Mouse (Mus musculus): ENCODE results near the gene S100a16. TPM values are rescaled to one million over a fixed set of nuclear protein-coding genes. Genes with fewer than 3 reads are reported as not detected.

The S100a16 gene
- polyA plus RNA-seq, 1 experiment from 2014 or later = 61.6 TPM

DNA sequence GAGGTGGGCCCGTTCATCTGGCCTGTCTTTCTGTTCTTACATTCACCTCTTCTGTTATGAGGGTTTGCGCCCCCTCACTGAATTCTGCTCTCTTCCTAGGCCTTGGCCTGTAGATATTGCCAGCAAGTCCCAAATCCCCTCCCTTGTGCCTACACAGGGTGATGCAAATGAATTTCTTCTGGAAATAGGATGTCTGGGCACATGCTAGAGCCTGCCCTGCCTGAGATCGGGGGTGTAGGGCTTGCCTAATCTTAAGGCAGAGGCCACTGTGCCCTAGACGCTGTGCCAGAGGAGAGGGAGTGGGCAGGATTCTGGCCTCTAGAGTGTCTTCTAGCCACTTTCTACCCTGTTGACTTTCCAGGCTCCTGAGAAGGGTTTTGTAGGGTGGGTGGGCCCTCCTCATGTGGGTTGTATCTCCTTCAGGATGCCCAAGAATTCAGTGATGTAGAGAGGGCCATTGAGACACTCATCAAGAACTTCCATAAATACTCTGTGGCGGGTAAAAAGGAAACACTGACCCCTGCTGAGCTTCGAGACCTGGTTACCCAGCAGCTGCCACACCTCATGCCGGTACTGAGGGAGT lies 9.7 kb upstream of the S100a16 start:
- H3K4me2 ChIP-seq (replicated peaks; ENCODE audit: low read depth) = no peak overlapping the region
- peaks cover 7% of the 10 kb centered on the region; the same call in 1 of the 2 replicates for H3K36me3 ChIP-seq (ENCODE audit: control insufficient read depth, insufficient read depth)
- H3K9ac ChIP-seq (ENCODE audit: low read depth, low read length) = no peak overlapping the region
- H3K9me3 ChIP-seq (ENCODE audit: control insufficient read depth) = no peaks in the 10 kb centered on the region
- WGBS = 84% methylated on average over 7 of the region's 7 CpGs
- no peak for ATAC-seq
- no peaks in the 10 kb centered on the region for H3K27me3 ChIP-seq (replicated peaks; ENCODE audit: control insufficient read depth, insufficient read depth, low read length)
- no peak for TF ChIP-seq CTCF (IDR thresholded peaks at IDR 0.05; ENCODE audit: low read depth)
- H3K27ac ChIP-seq (ENCODE audit: low read depth, low read length) = no peak overlapping the region
- peaks cover 5% of the 10 kb centered on the region for H3K4me1 ChIP-seq (replicated peaks; ENCODE audit: control insufficient read depth, insufficient read depth, low read length)
- H3K4me3 ChIP-seq (ENCODE audit: low read depth, low read length) = no peak overlapping the region

DNA sequence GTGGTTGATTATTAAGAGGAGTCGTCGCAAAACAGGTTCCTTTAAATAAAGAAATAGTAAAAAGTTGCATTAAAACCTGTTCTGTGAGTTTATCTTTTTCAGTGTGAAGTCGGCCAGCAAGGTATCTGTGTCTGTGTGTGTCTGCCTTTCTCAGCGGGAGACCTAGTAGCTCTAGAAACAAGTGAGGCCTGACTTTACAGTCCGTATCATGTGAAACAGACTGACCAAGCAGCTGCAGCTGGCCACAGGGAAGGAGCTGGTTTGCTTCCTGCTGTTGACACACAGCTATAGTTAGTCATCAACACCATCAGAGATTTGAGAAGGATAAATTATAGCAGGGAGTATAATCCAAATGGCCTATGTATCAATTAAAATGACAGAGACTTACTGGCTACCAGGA lies 5.3 kb upstream of the S100a16 start:
- Histone ChIP-seq H3K4me1 (replicated peaks; ENCODE audit: control insufficient read depth, insufficient read depth, low read length) (peaks cover under 1% of the 10 kb centered on the region), H3K4me3 (ENCODE audit: low read depth, low read length) (no peak overlapping the region), H3K27ac (ENCODE audit: low read depth, low read length) (no peak overlapping the region), H3K9ac (ENCODE audit: low read depth, low read length) (no peak overlapping the region), H3K27me3 (replicated peaks; ENCODE audit: control insufficient read depth, insufficient read depth, low read length) (no peaks in the 10 kb centered on the region), H3K36me3 (ENCODE audit: control insufficient read depth, insufficient read depth) (no peaks in the 10 kb centered on the region), H3K9me3 (ENCODE audit: control insufficient read depth) (no peaks in the 10 kb centered on the region), H3K4me2 (replicated peaks; ENCODE audit: low read depth) (no peak overlapping the region)
- WGBS = 47% methylated on average over 5 of the region's 5 CpGs
- no peak for TF ChIP-seq CTCF (IDR thresholded peaks at IDR 0.05; ENCODE audit: low read depth)
- ATAC-seq = no peak

DNA sequence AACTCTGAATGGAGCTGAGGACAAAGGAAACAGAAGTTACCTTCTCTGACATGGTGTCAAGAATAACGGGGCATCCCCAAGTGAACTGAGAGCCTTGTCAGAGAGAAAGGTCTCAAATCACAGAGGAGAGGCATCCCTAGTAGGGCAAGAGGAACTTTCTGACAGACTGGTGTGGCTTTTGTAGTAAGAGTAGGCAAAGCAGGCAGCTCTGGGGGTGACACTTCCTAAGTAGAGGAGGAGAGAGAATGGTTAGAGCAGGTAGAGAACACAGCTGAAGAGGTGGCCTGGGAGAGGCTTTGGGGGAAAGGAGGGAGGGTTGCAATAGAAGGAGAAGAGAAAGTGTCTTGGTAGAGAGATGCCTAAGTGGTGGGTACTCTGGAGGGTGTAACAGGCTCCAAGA lies 1.6 kb upstream of the S100a16 start:
- WGBS = 63% methylated on average over 1 of the region's 1 CpGs
- no peak overlapping the region for H3K9ac ChIP-seq (ENCODE audit: low read depth, low read length)

DNA sequence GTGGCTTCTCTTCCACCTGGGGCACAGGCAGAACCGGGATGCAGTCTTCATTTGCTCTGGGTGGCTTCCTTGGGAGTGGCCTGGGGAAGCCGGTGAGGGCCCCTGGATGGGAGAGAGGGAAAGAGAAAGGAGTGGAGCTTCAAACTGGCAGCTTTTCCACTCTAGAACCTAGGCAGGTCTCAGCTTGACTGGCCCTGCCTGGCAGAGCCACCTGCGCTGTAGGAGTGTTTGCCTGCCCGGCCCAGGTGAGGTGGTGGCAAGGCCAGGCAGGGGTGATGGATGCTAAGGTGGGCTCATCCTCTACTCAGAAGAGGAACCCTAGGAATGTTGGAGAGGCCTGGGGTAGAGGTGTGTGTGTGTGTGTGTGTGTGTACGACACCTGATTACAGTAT lies 847 bp downstream of the S100a16 start:
- Histone ChIP-seq H3K9me3 (ENCODE audit: control insufficient read depth) (no peaks in the 10 kb centered on the region), H3K27me3 (replicated peaks; ENCODE audit: control insufficient read depth, insufficient read depth, low read length) (no peaks in the 10 kb centered on the region), H3K9ac (ENCODE audit: low read depth, low read length) (peak overlapping the region; percentile 12; the same call in 1 of the 2 replicates), H3K4me1 (replicated peaks; ENCODE audit: control insufficient read depth, insufficient read depth, low read length) (no peaks in the 10 kb centered on the region), H3K27ac (ENCODE audit: low read depth, low read length) (no peak overlapping the region), H3K4me3 (ENCODE audit: low read depth, low read length) (peak overlapping the region; percentile 9; the same call in 1 of the 2 replicates), H3K36me3 (ENCODE audit: control insufficient read depth, insufficient read depth) (no peaks in the 10 kb centered on the region; the same call in 1 of the 2 replicates), H3K4me2 (replicated peaks; ENCODE audit: low read depth) (peak overlapping the region; percentile 52)
- 51% methylated on average over 5 of the region's 5 CpGs for WGBS
- TF ChIP-seq CTCF (IDR thresholded peaks at IDR 0.05; ENCODE audit: low read depth) = no peak
- peak; percentile 18; the same call in 1 of the 2 replicates for ATAC-seq

More for the DNA sequence above, 1.6 kb upstream of the S100a16 start:
- H3K36me3 ChIP-seq (ENCODE audit: control insufficient read depth, insufficient read depth) = no peaks in the 10 kb centered on the region
- no peaks in the 10 kb centered on the region for H3K4me1 ChIP-seq (replicated peaks; ENCODE audit: control insufficient read depth, insufficient read depth, low read length)
- H3K4me2 ChIP-seq (replicated peaks; ENCODE audit: low read depth) = no peak overlapping the region
- H3K9me3 ChIP-seq (ENCODE audit: control insufficient read depth) = no peaks in the 10 kb centered on the region
- H3K27ac ChIP-seq (ENCODE audit: low read depth, low read length) = no peak overlapping the region
- no peak overlapping the region for H3K4me3 ChIP-seq (ENCODE audit: low read depth, low read length)
- no peak for TF ChIP-seq CTCF (IDR thresholded peaks at IDR 0.05; ENCODE audit: low read depth)
- H3K27me3 ChIP-seq (replicated peaks; ENCODE audit: control insufficient read depth, insufficient read depth, low read length) = no peaks in the 10 kb centered on the region
- no peak for ATAC-seq

DNA sequence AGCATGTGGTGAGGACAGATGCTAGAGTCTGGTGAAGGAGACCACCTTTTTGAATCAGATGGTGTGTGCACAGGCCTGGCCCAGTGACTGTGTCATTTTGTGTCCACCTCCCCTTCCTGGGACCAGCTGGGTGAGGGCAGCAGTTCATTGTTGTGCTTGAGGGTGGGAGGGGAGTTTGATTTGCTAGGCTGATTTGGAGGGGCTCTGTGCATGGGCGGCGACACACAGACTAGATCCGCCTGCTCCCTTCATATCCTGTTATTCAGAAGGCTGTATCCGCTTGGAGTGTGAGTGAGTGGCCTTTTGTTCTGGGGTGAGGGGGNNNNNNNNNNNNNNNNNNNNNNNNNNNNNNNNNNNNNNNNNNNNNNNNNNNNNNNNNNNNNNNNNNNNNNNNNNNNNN lies 3.9 kb downstream of the S100a16 start:
- no peak for TF ChIP-seq CTCF (IDR thresholded peaks at IDR 0.05; ENCODE audit: low read depth)
- Histone ChIP-seq H3K9me3 (ENCODE audit: control insufficient read depth) (no peaks in the 10 kb centered on the region), H3K9ac (ENCODE audit: low read depth, low read length) (0 out of 2 replicates have a peak overlapping the region, but pooled peaks have one; percentile 4), H3K36me3 (ENCODE audit: control insufficient read depth, insufficient read depth) (no peaks in the 10 kb centered on the region; the same call in 1 of the 2 replicates), H3K27me3 (replicated peaks; ENCODE audit: control insufficient read depth, insufficient read depth, low read length) (no peaks in the 10 kb centered on the region), H3K27ac (ENCODE audit: low read depth, low read length) (no peak overlapping the region), H3K4me2 (replicated peaks; ENCODE audit: low read depth) (no peak overlapping the region), H3K4me3 (ENCODE audit: low read depth, low read length) (no peak overlapping the region), H3K4me1 (replicated peaks; ENCODE audit: control insufficient read depth, insufficient read depth, low read length) (no peaks in the 10 kb centered on the region)
- ATAC-seq = no peak
- 82% methylated on average over 4 of the region's 4 CpGs for WGBS

DNA sequence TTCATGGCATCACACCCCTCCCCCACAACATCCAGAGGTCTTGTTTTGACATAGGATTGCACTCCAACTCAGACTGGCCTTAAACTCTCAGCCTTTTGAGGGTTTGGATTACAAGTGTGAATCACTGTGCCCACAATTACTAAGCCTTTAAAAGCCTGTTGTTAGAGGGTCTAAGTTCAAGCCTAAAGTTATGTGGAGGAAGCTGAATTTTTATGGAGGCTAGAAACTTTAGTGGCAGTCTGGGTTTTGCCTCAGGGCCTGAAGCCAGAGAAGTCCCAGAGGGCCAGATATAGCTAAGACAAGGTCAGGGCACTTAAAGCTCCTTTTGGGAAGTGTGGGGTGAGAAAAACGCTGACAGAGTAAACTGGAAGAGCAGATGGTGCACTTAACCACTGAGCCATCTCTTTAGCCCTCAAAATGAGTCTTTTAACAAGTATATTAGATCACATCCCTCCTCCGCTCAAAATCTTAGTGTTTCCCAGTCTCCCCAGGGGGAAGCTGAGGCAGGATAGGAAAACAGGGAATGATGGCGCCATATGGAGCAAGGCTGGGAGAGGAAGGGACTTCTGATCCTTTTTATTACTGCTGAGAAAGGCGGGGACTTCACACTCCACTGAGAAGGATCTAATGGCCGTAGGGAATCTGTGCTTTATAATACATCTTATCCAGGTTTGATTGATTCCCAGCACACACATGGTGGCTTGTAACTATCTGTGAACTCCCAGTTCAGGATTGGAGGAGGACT lies 12.8 kb downstream of the S100a16 start:
- Histone ChIP-seq H3K27ac (ENCODE audit: low read depth, low read length) (no peak overlapping the region), H3K4me3 (ENCODE audit: low read depth, low read length) (no peak overlapping the region), H3K9me3 (ENCODE audit: control insufficient read depth) (no peaks in the 10 kb centered on the region), H3K4me1 (replicated peaks; ENCODE audit: control insufficient read depth, insufficient read depth, low read length) (no peaks in the 10 kb centered on the region), H3K27me3 (replicated peaks; ENCODE audit: control insufficient read depth, insufficient read depth, low read length) (no peaks in the 10 kb centered on the region), H3K36me3 (ENCODE audit: control insufficient read depth, insufficient read depth) (no peaks in the 10 kb centered on the region), H3K9ac (ENCODE audit: low read depth, low read length) (no peak overlapping the region), H3K4me2 (replicated peaks; ENCODE audit: low read depth) (no peak overlapping the region)
- TF ChIP-seq CTCF (IDR thresholded peaks at IDR 0.05; ENCODE audit: low read depth) = no peak
- WGBS = 50% methylated on average over 5 of the region's 5 CpGs
- no peak for ATAC-seq

All from intestine, postnatal 0 days (tissue).